Mouse (Mus musculus) midbrain, embryonic 13.5 days (tissue): ENCODE results near the gene Rdh5. TPM values are rescaled to one million over a fixed set of nuclear protein-coding genes. Genes with fewer than 3 reads are reported as not detected.

Experiments used
- ATAC-seq: fragments of 200-750 bp; cut with Nextera tagmentation; 2 replicates; pipeline ENCODE4 v1.8.0; 2017; ENCODE audit warnings: mild to moderate bottlenecking, moderate TSS enrichment, moderate library complexity
- H3K27ac ChIP-seq: fragments of 300-500 bp; sonication (generic); 2 replicates; pipeline ENCODE4 v1.5.1; 2015; ENCODE audit warnings: inconsistent platforms, mild to moderate bottlenecking, moderate library complexity
- H3K27me3 ChIP-seq: fragments of 300-500 bp; sonication (generic); 2 replicates; pipeline ENCODE4 v1.6.1; 2015; ENCODE audit warnings: mild to moderate bottlenecking, inconsistent platforms
- H3K36me3 ChIP-seq: fragments of 300-500 bp; sonication (generic); 2 replicates; pipeline ENCODE4 v1.6.1; 2015; ENCODE audit warnings: mild to moderate bottlenecking, inconsistent platforms
- H3K4me1 ChIP-seq: fragments of 300-500 bp; sonication (generic); replicated peaks from 2 replicates; pipeline ENCODE4 v1.6.1; 2015; ENCODE audit warnings: inconsistent platforms
- H3K4me2 ChIP-seq: fragments of 300-500 bp; sonication (generic); replicated peaks from 2 replicates; pipeline ENCODE4 v1.6.1; 2015; ENCODE audit warnings: moderate library complexity, mild to moderate bottlenecking, inconsistent platforms
- H3K4me3 ChIP-seq: fragments of 300-500 bp; sonication (generic); replicated peaks from 2 replicates; pipeline ENCODE4 v1.5.1; 2015; ENCODE audit warnings: mild to moderate bottlenecking, inconsistent platforms
- H3K9ac ChIP-seq: fragments of 300-500 bp; sonication (generic); replicated peaks from 2 replicates; pipeline ENCODE4 v1.6.1; 2015; ENCODE audit warnings: mild to moderate bottlenecking, inconsistent platforms
- H3K9me3 ChIP-seq: fragments of 300-500 bp; sonication (generic); 2 replicates; pipeline ENCODE4 v1.6.1; 2016; ENCODE audit warnings: mild to moderate bottlenecking, inconsistent platforms
- WGBS: fragments of 180-500 bp; shearing (Covaris S2); methylation state at CpG from one replicate; pipeline ENCODE4 v1.1.7; 2015; 5-methylcytosine and 5-hydroxymethylcytosine counted together
- polyA plus RNA-seq: library from polyadenylated mRNA; unstranded; fragments of >200 nt; fragmentation: Nextera tagmentation; extraction: Ambion mirVana; gene quantifications from 2 replicates; pipeline ENCODE4 v1.2.1, GENCODE M21; 2015

Gene Rdh5
- polyA plus RNA-seq: 14.8 and 20.9 TPM in 2 replicates

DNA sequence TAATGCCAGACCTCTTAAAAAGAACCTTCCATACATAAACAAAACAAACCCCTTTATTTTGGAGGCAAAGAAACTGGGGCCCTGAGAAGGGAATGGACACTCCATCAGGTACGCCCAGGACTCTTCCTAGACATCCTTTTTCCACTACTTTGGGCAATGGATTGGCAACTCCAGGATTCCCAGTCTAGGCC, at the start of gene Rdh5:
Gene Rdh5 (minus strand): TSS at position 67 of the 191 bp plus-strand sequence.
- WGBS: 21% methylated on average over 1 of the region's 1 CpGs
- peaks cover 9% of the 10 kb centered on the region for H3K36me3 ChIP-seq
- peak within 1 kb of the TSS; percentile 87 for H3K9ac ChIP-seq
- no peaks in the 10 kb centered on the region for H3K9me3 ChIP-seq
- ATAC-seq: no peak
- peak within 1 kb of the TSS; percentile 72 for H3K4me2 ChIP-seq
- peak within 1 kb of the TSS; percentile 92 for H3K4me3 ChIP-seq
- H3K4me1 ChIP-seq: peaks cover 46% of the 10 kb centered on the region
- H3K27ac ChIP-seq: peak within 1 kb of the TSS; percentile 94
- H3K27me3 ChIP-seq: peaks cover 4% of the 10 kb centered on the region; the same call in 1 of the 2 replicates

GRCm38 (mm10) chr10:128970740-128971250, 48.1 kb upstream of the Rdh5 start:
- no peak overlapping the region for H3K9ac ChIP-seq
- no peaks in the 10 kb centered on the region for H3K9me3 ChIP-seq
- WGBS: 58% methylated on average over 1 of the region's 1 CpGs
- no peaks in the 10 kb centered on the region for H3K36me3 ChIP-seq
- H3K4me1 ChIP-seq: no peaks in the 10 kb centered on the region
- no peak overlapping the region for H3K4me3 ChIP-seq
- no peak overlapping the region for H3K27ac ChIP-seq
- no peak for ATAC-seq
- no peak overlapping the region for H3K4me2 ChIP-seq
- no peaks in the 10 kb centered on the region for H3K27me3 ChIP-seq

DNA sequence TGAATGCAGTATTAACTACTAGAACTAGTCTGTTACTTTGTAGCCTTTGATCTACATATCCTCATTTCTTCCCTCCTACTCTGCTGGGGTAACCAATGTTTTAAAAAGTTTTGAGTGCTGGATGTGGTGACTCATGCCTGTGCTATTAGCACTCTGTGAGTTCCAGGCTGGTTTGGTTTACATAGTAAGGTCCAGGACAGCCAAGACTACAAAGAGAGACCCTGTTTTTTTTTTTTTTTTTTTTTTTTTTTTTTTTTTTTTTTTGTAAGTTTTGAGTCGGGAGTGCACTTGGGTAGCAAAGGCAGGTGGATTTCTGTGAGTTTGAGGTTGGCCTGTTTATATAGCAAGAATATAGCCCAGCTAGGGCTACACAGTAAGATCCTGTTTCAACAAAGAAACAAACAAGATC, 45.7 kb upstream of the Rdh5 start:
- Histone ChIP-seq H3K36me3 (no peaks in the 10 kb centered on the region), H3K4me2 (no peak overlapping the region), H3K4me1 (no peaks in the 10 kb centered on the region), H3K9me3 (no peaks in the 10 kb centered on the region), H3K27ac (no peak overlapping the region), H3K27me3 (no peaks in the 10 kb centered on the region), H3K4me3 (no peak overlapping the region), H3K9ac (no peak overlapping the region)
- WGBS: 63% methylated on average over 1 of the region's 1 CpGs
- ATAC-seq: no peak

GRCm38 (mm10) chr10:128965871-128966270, 43.2 kb upstream of the Rdh5 start:
- H3K9ac ChIP-seq: no peak overlapping the region
- H3K36me3 ChIP-seq: no peaks in the 10 kb centered on the region
- 90% methylated on average over 6 of the region's 6 CpGs for WGBS
- ATAC-seq: no peak
- no peak overlapping the region for H3K4me3 ChIP-seq
- no peaks in the 10 kb centered on the region for H3K9me3 ChIP-seq
- H3K27me3 ChIP-seq: no peaks in the 10 kb centered on the region
- H3K27ac ChIP-seq: no peak overlapping the region
- no peaks in the 10 kb centered on the region for H3K4me1 ChIP-seq
- H3K4me2 ChIP-seq: no peak overlapping the region

DNA sequence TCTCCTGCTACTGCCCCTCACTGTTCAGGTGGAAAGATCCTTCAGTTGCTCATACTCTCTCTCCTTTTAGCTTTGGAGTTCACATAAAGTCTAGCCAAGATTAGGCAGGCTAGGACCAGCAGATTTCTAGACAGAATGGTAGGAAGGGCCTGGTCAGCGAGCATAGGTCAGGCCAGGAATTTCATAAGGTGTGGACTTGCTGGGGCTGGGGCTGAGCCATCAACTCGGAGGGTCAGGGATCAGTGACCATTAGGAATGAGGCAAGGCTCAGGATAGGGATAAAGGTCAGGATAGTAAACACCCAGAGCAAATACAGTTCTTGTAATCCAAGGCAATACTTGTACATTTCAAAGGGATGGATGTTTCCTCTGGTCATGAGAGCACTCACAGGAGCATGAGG, 42.3 kb upstream of the Rdh5 start:
- no peaks in the 10 kb centered on the region for H3K4me1 ChIP-seq
- 70% methylated on average over 2 of the region's 2 CpGs for WGBS

GRCm38 (mm10) chr10:128960590-128961584, 38.2 kb upstream of the Rdh5 start, which contains the start of gene Mettl7b:
TSS of gene Mettl7b (minus strand) at chr10:128960988.
- Histone ChIP-seq H3K4me2 (no peak within 1 kb of the TSS), H3K27me3 (no peaks in the 10 kb centered on the region; the same call in 1 of the 2 replicates), H3K36me3 (no peaks in the 10 kb centered on the region), H3K27ac (no peak within 1 kb of the TSS), H3K4me1 (no peaks in the 10 kb centered on the region), H3K4me3 (no peak within 1 kb of the TSS), H3K9ac (no peak within 1 kb of the TSS), H3K9me3 (no peaks in the 10 kb centered on the region)
- no peak for ATAC-seq
- 88% methylated on average over 12 of the region's 12 CpGs for WGBS

More for the DNA sequence above, 42.3 kb upstream of the Rdh5 start:
- no peak overlapping the region for H3K4me3 ChIP-seq
- no peak overlapping the region for H3K4me2 ChIP-seq
- ATAC-seq: no peak
- no peak overlapping the region for H3K9ac ChIP-seq
- H3K27ac ChIP-seq: no peak overlapping the region
- H3K36me3 ChIP-seq: no peaks in the 10 kb centered on the region
- H3K9me3 ChIP-seq: no peaks in the 10 kb centered on the region
- H3K27me3 ChIP-seq: no peaks in the 10 kb centered on the region

DNA sequence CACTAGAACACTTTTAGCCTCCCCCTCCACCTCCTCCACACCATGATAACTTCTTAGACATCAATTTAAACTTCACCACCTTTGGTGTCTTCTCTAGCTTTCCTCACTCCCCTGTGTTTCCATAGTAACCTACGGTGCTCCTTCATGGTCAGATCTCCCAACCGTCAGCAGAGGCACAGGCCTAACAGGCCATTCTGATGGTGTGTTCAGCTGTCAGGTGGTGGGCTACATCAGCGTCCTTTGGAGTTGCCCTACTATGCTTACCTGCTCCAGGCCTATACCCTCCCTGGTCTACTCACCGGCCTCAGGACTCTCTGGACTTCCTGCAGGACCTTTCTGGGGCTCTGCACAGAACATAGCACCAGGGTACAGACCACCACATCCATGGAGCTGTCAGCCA, 37.5 kb upstream of the Rdh5 start:
- Histone ChIP-seq H3K4me3 (no peak overlapping the region), H3K4me1 (no peaks in the 10 kb centered on the region), H3K4me2 (no peak overlapping the region), H3K9ac (no peak overlapping the region), H3K27ac (no peak overlapping the region), H3K9me3 (no peaks in the 10 kb centered on the region), H3K36me3 (no peaks in the 10 kb centered on the region), H3K27me3 (no peaks in the 10 kb centered on the region; the same call in 1 of the 2 replicates)
- WGBS: 76% methylated on average over 4 of the region's 4 CpGs
- no peak for ATAC-seq

DNA sequence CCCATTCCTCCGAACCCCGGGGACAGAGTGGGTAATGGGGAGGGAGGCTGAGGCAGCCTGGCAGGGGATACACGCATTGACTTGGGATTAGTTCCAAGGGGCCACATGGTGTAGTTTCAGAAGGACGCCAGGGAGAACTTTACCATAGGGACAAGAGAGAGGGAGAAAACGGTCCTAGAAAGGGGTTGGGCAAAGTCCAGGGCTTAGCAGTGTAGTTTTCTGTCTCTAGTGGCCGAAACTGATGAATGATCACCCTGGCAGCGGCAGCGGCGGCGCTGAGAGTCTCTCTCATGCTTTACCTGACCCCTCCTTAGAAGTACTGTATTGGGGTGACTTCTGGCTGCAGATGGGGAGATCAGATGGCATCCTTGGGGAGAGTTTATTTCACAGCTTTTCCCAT, 35.7 kb upstream of the Rdh5 start:
- Histone ChIP-seq H3K4me2 (no peak overlapping the region), H3K4me1 (no peaks in the 10 kb centered on the region), H3K9ac (no peak overlapping the region), H3K4me3 (no peak overlapping the region), H3K27ac (no peak overlapping the region), H3K27me3 (no peaks in the 10 kb centered on the region; the same call in 1 of the 2 replicates), H3K36me3 (no peaks in the 10 kb centered on the region), H3K9me3 (no peaks in the 10 kb centered on the region)
- ATAC-seq: no peak
- 79% methylated on average over 10 of the region's 10 CpGs for WGBS

- H3K4me1 ChIP-seq: no peaks in the 10 kb centered on the region
These were observed 27.7 kb upstream of the Rdh5 start for GRCm38 (mm10) chr10:128950208-128950887.

GRCm38 (mm10) chr10:128947496-128947895, 24.8 kb upstream of the Rdh5 start:
- Histone ChIP-seq H3K9me3 (no peaks in the 10 kb centered on the region), H3K4me1 (no peaks in the 10 kb centered on the region), H3K4me3 (no peak overlapping the region), H3K36me3 (no peaks in the 10 kb centered on the region), H3K4me2 (no peak overlapping the region), H3K9ac (no peak overlapping the region), H3K27me3 (no peaks in the 10 kb centered on the region), H3K27ac (no peak overlapping the region)
- ATAC-seq: no peak
- whole genome bisulfite sequencing: 96% methylated on average over 4 of the region's 4 CpGs

More at GRCm38 (mm10) chr10:128950208-128950887, 27.7 kb upstream of the Rdh5 start:
- Histone ChIP-seq H3K36me3 (no peaks in the 10 kb centered on the region), H3K4me3 (no peak overlapping the region), H3K27ac (no peak overlapping the region), H3K27me3 (no peaks in the 10 kb centered on the region), H3K4me2 (no peak overlapping the region), H3K9ac (no peak overlapping the region), H3K9me3 (no peaks in the 10 kb centered on the region)
- 77% methylated on average over 16 of the region's 16 CpGs for WGBS
- no peak for ATAC-seq

- no peak overlapping the region for H3K4me2 ChIP-seq
- no peak overlapping the region for H3K27ac ChIP-seq
- no peaks in the 10 kb centered on the region for H3K9me3 ChIP-seq
- no peaks in the 10 kb centered on the region for H3K27me3 ChIP-seq
- 15% methylated on average over 3 of the region's 3 CpGs for WGBS
- H3K9ac ChIP-seq: no peak overlapping the region
- no peaks in the 10 kb centered on the region for H3K4me1 ChIP-seq
- H3K36me3 ChIP-seq: no peaks in the 10 kb centered on the region
- no peak overlapping the region for H3K4me3 ChIP-seq
- ATAC-seq: no peak
These were observed 23.0 kb upstream of the Rdh5 start for GRCm38 (mm10) chr10:128945675-128946074.

- H3K27ac ChIP-seq: no peak overlapping the region
- H3K9ac ChIP-seq: no peak overlapping the region
- no peaks in the 10 kb centered on the region for H3K36me3 ChIP-seq
- no peak overlapping the region for H3K4me3 ChIP-seq
- no peaks in the 10 kb centered on the region for H3K4me1 ChIP-seq
- H3K27me3 ChIP-seq: peaks cover 7% of the 10 kb centered on the region
- H3K9me3 ChIP-seq: no peaks in the 10 kb centered on the region
- 84% methylated on average over 10 of the region's 10 CpGs for WGBS
- no peak for ATAC-seq
- H3K4me2 ChIP-seq: no peak overlapping the region
These were observed 17.9 kb upstream of the Rdh5 start for GRCm38 (mm10) chr10:128940475-128941061.
